Mouse (Mus musculus): ENCODE results near the gene Gm21083. TPM values are rescaled to one million over a fixed set of nuclear protein-coding genes. Genes with fewer than 3 reads are reported as not detected.
"Not testable (repeated sequence)": the region's sequence is repeated elsewhere in the genome, so short reads cannot be mapped to it uniquely, and the experiment has no call there.

The Gm21083 gene
- not detected in 2 replicates for polyA plus RNA-seq (2016; fragmentation: Nextera tagmentation; extraction: Ambion mirVana)

DNA sequence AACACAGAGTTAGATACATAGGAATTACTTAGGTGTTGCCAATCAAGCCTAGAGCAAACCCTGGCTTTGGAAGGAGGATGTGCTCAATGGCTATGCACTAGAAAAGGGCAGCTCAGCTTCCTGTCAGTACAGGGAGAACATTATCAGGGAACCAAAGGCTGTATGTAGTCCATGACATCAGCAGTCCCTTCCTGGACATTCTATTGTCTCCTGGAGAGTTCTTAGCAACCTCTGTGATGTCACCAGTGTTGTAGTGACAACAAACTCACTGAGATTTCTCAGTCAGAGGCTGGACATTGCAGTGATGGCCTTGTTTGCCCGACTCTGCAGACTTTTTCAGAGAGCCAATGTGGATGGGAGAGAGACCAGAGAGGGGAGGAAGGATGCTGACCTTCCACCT, at the start of gene Gm21083:
Gene Gm21083 (plus strand): TSS at position 301 of the 400 bp plus-strand sequence.
- H3K9me3 ChIP-seq; H3K27me3 ChIP-seq; H3K27ac ChIP-seq; H3K36me3 ChIP-seq; ATAC-seq (ENCODE audit: insufficient number of reproducible peaks, insufficient read depth, low FRiP score, low TSS enrichment); H3K9ac ChIP-seq; H3K4me2 ChIP-seq (replicated peaks); H3K4me1 ChIP-seq; H3K4me3 ChIP-seq: not testable (repeated sequence)
- 33% methylated on average over 1 of the region's 1 CpGs for WGBS

DNA sequence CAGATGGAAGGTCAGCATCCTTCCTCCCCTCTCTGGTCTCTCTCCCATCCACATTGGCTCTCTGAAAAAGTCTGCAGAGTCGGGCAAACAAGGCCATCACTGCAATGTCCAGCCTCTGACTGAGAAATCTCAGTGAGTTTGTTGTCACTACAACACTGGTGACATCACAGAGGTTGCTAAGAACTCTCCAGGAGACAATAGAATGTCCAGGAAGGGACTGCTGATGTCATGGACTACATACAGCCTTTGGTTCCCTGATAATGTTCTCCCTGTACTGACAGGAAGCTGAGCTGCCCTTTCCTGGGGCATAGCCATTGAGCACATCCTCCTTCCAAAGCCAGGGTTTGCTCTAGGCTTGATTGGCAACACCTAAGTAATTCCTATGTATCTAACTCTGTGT, 48.0 kb upstream of the Gm21083 start, which contains the start of gene Gm21190:
Gene Gm21190 (minus strand): TSS at position 101 of the 400 bp plus-strand sequence.
- not testable (repeated sequence) for H3K36me3 ChIP-seq; H3K4me2 ChIP-seq (replicated peaks); ATAC-seq (ENCODE audit: insufficient number of reproducible peaks, insufficient read depth, low FRiP score, low TSS enrichment); H3K4me1 ChIP-seq; H3K27me3 ChIP-seq; H3K4me3 ChIP-seq; H3K27ac ChIP-seq; H3K9ac ChIP-seq
- peaks cover 16% of the 10 kb centered on the region; the same call in 1 of the 2 replicates for H3K9me3 ChIP-seq
- 33% methylated on average over 1 of the region's 1 CpGs for WGBS

DNA sequence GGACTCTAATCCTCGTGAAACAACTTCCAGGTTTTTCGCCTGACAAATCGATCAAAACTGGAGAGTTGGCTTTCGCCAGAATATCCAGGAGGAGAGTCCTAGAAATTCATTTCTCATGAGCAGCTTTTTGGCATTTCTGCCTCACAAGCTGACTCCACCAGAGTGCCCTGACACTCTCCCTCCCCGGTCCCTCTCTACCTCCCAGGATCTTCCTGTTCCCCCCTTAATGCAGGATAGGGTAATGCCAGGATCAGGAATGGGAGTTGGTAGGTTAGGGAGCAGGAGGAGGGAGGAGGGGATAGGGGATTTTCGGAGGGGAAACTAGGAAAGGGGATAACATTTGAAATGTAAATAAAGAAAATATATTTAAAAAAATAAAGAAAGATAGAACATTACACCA, 28.5 kb upstream of the Gm21083 start:
- H3K9ac ChIP-seq; H3K36me3 ChIP-seq; H3K9me3 ChIP-seq; H3K4me2 ChIP-seq (replicated peaks); H3K4me1 ChIP-seq; H3K27me3 ChIP-seq; H3K4me3 ChIP-seq; H3K27ac ChIP-seq: not testable (repeated sequence)
- 79% methylated on average over 6 of the region's 6 CpGs for WGBS
- peak; percentile 52; the same call in 1 of the 2 replicates for ATAC-seq (ENCODE audit: insufficient number of reproducible peaks, insufficient read depth, low FRiP score, low TSS enrichment)

DNA sequence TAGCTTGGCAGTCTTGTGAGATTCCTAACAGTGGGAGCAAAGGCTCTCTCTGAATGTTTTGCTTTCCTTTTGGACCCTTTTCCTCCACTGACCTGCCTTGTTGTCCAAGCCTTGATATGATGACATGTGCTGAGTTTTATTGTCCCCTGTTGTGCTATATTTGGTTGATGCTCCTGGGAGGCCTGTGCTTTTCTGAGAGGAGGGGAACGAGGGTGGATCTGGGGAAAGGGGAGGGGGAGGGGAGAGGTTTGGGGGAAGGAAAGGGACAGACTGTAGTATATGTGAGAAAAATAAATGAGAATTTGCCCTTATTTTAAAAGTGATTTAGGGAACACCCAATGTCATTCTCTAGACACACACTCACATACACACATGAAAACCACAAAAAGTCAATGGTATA, 28.0 kb upstream of the Gm21083 start:
- not testable (repeated sequence) for H3K27me3 ChIP-seq; H3K36me3 ChIP-seq; H3K27ac ChIP-seq; H3K4me2 ChIP-seq (replicated peaks); H3K4me3 ChIP-seq; H3K4me1 ChIP-seq; ATAC-seq (ENCODE audit: insufficient number of reproducible peaks, insufficient read depth, low FRiP score, low TSS enrichment); H3K9me3 ChIP-seq; H3K9ac ChIP-seq
- WGBS, result 47% methylated on average over 1 of the region's 1 CpGs

DNA sequence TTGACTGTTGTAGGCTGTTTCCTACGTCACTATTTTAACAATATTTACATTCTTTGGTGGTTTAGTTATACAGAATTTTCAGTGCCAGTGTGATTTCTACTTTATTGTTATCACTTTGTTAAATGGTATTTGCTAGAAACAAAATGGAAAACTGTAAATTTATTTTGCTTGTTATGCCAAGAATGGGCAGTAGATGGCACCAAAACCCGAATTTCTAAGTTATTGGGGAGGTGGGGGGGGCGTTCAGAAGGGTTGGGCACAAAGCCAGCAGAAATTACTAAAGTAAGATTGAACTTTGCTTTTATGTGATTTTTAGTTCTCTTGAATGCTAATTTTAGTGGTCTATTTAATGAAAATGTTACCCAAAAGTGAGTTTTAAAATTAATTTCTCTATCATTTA, 27.5 kb upstream of the Gm21083 start:
- not testable (repeated sequence) for H3K27me3 ChIP-seq

DNA sequence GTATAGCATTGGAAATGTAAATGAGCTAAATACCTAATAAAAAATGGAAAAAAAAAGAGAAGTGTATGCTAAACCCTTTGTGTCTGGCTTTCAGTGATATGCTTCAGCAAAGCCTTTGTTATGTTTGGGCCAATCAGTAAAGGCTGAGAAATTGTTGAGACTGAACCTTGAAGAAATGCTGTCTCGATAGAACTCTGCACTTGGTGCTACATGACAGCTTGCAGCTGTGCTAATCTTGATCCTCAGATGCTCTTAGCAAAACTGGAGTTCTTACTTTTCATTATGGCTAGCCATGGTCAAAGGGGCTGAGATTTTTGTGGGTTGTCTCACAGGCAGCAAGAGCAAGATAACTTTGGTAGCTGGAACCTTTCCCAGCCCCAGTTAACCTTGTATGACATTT, 18.5 kb upstream of the Gm21083 start:
- not testable (repeated sequence) for H3K27me3 ChIP-seq; ATAC-seq (ENCODE audit: insufficient number of reproducible peaks, insufficient read depth, low FRiP score, low TSS enrichment); H3K4me2 ChIP-seq (replicated peaks); H3K4me1 ChIP-seq; H3K36me3 ChIP-seq; H3K4me3 ChIP-seq; H3K27ac ChIP-seq; H3K9me3 ChIP-seq; H3K9ac ChIP-seq
- 76% methylated on average over 1 of the region's 1 CpGs for WGBS

More for the DNA sequence above, 27.5 kb upstream of the Gm21083 start:
- H3K36me3 ChIP-seq; H3K27ac ChIP-seq; H3K4me2 ChIP-seq (replicated peaks); H3K9me3 ChIP-seq; H3K4me3 ChIP-seq; H3K4me1 ChIP-seq; ATAC-seq (ENCODE audit: insufficient number of reproducible peaks, insufficient read depth, low FRiP score, low TSS enrichment); H3K9ac ChIP-seq: not testable (repeated sequence)
- WGBS, result 12% methylated on average over 3 of the region's 3 CpGs

DNA sequence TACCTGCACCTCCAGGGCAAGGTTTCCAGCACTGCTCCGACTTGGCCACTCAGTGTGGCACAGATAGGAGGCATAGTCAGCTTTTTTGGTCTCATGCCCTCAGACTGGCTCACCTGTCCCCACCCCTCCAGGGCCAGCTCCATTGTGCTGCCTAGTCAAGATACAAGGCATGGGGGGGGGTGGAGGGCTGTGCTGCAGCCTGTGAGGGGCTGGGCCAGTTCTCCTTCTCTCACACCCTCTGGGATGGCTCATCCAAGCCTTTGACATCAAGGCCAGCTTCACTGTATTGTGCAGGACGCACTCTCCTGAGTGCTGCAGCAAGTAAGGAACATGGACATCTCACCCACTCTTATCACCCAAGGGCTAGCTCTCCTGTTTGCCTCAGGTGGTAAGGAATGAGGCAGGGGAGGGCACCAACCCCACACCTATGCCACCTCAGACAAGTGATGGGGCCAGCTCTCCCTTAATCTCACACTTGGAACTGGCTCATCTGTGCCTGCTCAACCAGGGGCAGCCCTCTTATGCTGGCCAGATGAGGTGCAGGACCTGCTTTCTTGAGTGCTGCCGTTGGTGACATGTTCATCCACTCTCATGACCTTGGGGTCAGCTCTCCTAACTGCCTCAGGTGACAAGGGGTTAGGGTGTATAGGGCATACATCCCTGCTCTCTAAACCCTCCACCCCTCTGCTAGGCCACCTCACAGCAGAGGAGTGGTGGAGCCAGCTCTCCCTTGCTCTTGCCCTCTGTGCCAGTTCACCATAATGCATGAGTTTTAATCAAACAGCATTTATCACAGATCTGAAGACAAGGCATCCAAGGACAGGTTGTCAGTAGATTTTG, 15.5 kb upstream of the Gm21083 start:
- WGBS, result 76% methylated on average over 3 of the region's 3 CpGs
- peak; percentile 65 for ATAC-seq (ENCODE audit: insufficient number of reproducible peaks, insufficient read depth, low FRiP score, low TSS enrichment)
- H3K4me2 ChIP-seq (replicated peaks), result not testable (repeated sequence)

DNA sequence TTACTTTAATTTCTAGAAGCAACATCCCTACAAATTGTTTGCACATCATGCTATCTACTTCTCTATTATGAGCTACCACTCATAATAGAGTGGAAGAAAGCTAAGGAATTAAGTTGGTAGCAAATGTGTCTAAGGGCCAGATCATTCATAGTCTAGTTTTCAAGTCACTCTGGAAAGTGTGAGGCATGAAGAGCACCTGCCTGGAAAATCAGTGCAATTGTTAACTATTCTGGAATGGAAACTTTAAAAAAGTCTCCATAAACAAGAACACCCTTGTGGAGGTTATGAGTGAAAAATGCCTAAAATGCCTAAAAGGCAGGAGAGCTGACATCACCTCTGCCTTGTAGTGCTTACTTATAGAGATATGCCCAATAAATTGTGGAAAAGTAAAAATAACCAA, 3.4 kb upstream of the Gm21083 start:
- not testable (repeated sequence) for H3K27me3 ChIP-seq; H3K27ac ChIP-seq; H3K9ac ChIP-seq; ATAC-seq (ENCODE audit: insufficient number of reproducible peaks, insufficient read depth, low FRiP score, low TSS enrichment); H3K36me3 ChIP-seq; H3K9me3 ChIP-seq; H3K4me1 ChIP-seq; H3K4me2 ChIP-seq (replicated peaks); H3K4me3 ChIP-seq

More for the DNA sequence above, 15.5 kb upstream of the Gm21083 start:
- not testable (repeated sequence) for H3K36me3 ChIP-seq, H3K4me3 ChIP-seq, H3K4me1 ChIP-seq, H3K9me3 ChIP-seq, H3K27me3 ChIP-seq, H3K9ac ChIP-seq, H3K27ac ChIP-seq

DNA sequence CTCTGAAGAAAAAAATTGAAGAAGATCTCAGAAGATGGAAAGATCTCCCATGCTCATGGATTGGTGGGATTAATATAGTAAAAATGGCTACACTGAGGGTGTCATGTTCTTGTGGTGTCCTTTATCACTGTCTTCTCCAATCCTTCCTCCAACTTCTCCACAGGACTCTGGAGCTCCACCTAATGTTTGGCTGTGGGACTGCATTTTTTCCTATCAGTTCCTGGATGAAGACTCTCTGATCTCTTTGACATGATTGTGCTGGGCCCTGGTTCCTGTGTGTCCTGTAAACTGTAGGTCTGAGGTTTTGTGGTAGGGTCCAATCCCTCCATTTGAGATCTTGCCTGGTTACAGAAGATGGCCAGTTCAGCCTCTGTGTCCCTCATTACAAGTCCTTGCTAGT, 9.2 kb downstream of the Gm21083 start:
- not testable (repeated sequence) for H3K9me3 ChIP-seq; H3K4me3 ChIP-seq; ATAC-seq (ENCODE audit: insufficient number of reproducible peaks, insufficient read depth, low FRiP score, low TSS enrichment); H3K4me2 ChIP-seq (replicated peaks); H3K27ac ChIP-seq; H3K27me3 ChIP-seq; H3K36me3 ChIP-seq; H3K9ac ChIP-seq; H3K4me1 ChIP-seq

DNA sequence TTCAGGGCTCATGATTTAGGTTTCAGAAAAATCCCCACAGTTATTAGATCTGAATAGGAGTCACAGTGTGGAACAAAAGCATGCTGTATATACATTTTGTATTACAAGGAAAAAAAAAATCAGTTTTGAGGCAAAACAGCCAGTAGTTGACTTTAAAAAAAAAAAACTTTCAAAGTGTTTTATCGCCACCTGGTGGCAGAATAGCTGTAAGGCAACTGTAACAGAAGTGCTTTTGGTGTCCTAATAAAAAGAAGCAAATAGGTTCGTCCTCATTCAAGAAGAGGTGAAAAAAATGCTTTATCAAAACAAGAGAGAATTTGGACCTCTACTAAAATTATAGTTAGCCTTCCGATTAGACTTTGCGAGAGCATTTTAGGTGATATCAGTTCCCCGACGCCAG, 11.2 kb downstream of the Gm21083 start:
- not testable (repeated sequence) for H3K27me3 ChIP-seq; H3K4me2 ChIP-seq (replicated peaks); ATAC-seq (ENCODE audit: insufficient number of reproducible peaks, insufficient read depth, low FRiP score, low TSS enrichment); H3K4me1 ChIP-seq; H3K9me3 ChIP-seq; H3K4me3 ChIP-seq; H3K36me3 ChIP-seq; H3K27ac ChIP-seq; H3K9ac ChIP-seq
- WGBS, result 30% methylated on average over 6 of the region's 6 CpGs

DNA sequence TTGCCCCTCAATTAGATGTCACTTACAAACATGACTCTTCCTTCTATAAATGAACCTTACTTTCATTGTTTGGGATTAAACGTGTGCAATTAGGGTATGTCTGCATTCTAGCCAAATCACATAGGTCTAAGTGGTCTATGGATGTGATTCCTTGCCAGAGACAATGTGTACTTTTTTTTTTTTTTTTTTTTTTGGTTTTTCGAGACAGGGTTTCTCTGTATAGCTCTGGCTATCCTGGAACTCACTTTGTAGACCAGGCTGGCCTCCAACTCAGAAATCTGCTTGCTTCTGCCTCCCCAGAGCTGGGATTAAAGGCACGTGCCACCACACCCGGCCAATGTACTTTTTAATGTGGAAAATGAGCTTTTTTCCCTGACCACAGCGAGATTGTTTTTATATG, 13.5 kb downstream of the Gm21083 start:
- not testable (repeated sequence) for H3K36me3 ChIP-seq; H3K27me3 ChIP-seq; H3K4me2 ChIP-seq (replicated peaks); H3K9ac ChIP-seq; H3K9me3 ChIP-seq; H3K4me1 ChIP-seq; H3K27ac ChIP-seq; H3K4me3 ChIP-seq; ATAC-seq (ENCODE audit: insufficient number of reproducible peaks, insufficient read depth, low FRiP score, low TSS enrichment)
- 58% methylated on average over 5 of the region's 5 CpGs for WGBS

DNA sequence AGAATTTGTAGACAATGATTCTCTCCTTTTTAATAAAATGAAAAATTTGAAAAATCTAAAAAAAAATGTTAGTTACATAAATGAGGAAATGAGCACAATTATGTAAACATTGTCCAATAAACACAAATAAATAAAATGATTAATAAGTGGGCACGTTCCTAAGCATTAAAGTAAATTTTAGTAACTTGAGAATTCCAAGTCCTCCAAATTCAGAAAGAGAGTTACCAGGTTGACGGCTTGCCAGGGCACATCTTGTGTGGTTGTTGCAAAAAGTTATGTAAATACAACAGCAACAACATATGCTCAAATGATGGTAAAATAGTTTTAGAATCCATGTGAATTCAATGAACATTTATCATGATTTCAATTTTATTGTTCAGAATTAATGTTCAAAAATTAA, 14.4 kb downstream of the Gm21083 start:
- peak; percentile 47; the same call in 1 of the 2 replicates for ATAC-seq (ENCODE audit: insufficient number of reproducible peaks, insufficient read depth, low FRiP score, low TSS enrichment)
- not testable (repeated sequence) for H3K4me1 ChIP-seq; H3K9ac ChIP-seq; H3K36me3 ChIP-seq; H3K9me3 ChIP-seq; H3K27ac ChIP-seq; H3K27me3 ChIP-seq; H3K4me3 ChIP-seq; H3K4me2 ChIP-seq (replicated peaks)
- 74% methylated on average over 2 of the region's 2 CpGs for WGBS
